Mouse (Mus musculus): Measurements from ENCODE around the gene Tpst2.

GRCm38 (mm10) chr5:112295162-112295561 lies 18.7 kb downstream of the Tpst2 start:
- no peak for TF ChIP-seq CTCF (conservative IDR thresholded peaks at IDR 0.05; ENCODE audit: insufficient read depth, insufficient read length, low read depth, low read length)
- TF ChIP-seq POLR2A (IDR thresholded peaks at IDR 0.05; ENCODE audit: low read depth, low read length): no peak

All from kidney, adult 2 months (tissue).